Mouse (Mus musculus) bone marrow, adult 2 months (tissue): Measurements from ENCODE around the gene Nog. TPM values are rescaled to one million over a fixed set of nuclear protein-coding genes. Genes with fewer than 3 reads are reported as not detected.

Experiments
- H3K27ac ChIP-seq: fragments of 200-500 bp; 2 replicates; pipeline ENCODE4 v1.5.1; 2012; ENCODE audit warnings: low read depth, mild to moderate bottlenecking, control low read depth, inconsistent platforms, low read length; ENCODE audit not compliant: control insufficient read depth, poor library complexity, insufficient read depth
- H3K4me1 ChIP-seq: fragments of 200-500 bp; 2 replicates; pipeline ENCODE4 v1.6.1; 2011; ENCODE audit warnings: low read length; ENCODE audit not compliant: control insufficient read depth, insufficient read depth
- H3K4me3 ChIP-seq: fragments of 200-500 bp; replicated peaks from 2 replicates; pipeline ENCODE3; 2011; ENCODE audit warnings: mild to moderate bottlenecking, low read depth, low read length, control low read depth; ENCODE audit not compliant: control insufficient read depth
- CTCF ChIP-seq: fragments of 200-500 bp; IDR thresholded peaks from 2 replicates; pipeline ENCODE4 v1.5.1; 2011; ENCODE audit warnings: low read length, control low read depth; ENCODE audit not compliant: control insufficient read depth, insufficient read depth
- POLR2A ChIP-seq: fragments of 200-500 bp; IDR thresholded peaks from 2 replicates; pipeline ENCODE4 v1.6.1; 2011; ENCODE audit warnings: low read depth, mild to moderate bottlenecking, control low read depth, low read length, borderline replicate concordance; ENCODE audit not compliant: control insufficient read depth
- WGBS: fragments of 180-500 bp; shearing (Covaris S2); methylation state at CpG from one replicate; pipeline ENCODE4 v1.1.7; 2018; 5-methylcytosine and 5-hydroxymethylcytosine counted together
- polyA plus RNA-seq: library from polyadenylated mRNA; stranded (reverse); fragments of >200 nt; gene quantifications from 2 replicates; pipeline ENCODE4 v1.2.4, GENCODE M21; 2011; ENCODE audit warnings: low replicate concordance; ENCODE audit not compliant: missing spikeins, insufficient read depth, insufficient read length

Gene Nog
- polyA plus RNA-seq: not detected in 2 replicates

DNA sequence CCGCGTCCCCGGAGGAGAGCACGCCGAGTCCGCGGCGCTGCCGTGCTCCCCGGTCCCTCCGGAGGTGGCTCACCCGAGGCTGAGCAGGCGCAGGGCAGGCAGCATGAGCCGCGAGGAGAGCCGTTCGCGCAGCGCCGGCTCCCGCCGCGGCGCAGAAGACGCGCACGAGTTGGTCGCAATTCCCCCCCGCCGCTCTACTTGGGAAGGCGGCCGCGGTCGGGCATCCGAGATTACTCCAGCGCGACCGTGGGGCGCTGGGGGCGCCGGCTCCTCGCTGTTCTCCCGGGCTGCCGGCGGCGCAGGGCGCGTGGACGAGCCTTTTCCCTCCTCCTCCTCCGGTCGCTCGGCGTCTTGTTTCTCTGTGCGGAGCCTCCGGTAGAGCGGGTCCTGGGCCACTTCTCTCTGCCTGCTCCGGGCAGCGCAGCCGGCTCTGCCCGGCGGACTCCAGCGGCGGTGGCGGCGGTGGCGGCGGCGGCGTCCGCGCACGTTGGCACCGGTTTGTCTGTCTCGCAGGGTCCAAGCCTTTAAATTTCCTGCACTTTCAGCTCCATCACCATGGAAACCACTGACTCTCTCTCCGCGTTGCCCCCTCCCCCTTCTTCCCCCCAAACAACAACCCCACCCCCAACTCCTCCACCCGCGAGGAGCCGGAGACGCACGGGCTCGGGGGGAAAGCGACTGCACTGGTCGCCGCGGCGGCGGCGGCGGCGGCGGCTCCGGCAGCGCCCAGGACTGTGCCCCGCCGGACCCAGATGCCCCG, at the start of gene Nog:
Gene Nog (minus strand): TSS at position 277 of the 760 bp plus-strand sequence.
- no peak within 1 kb of the TSS for H3K4me3 ChIP-seq
- H3K27ac ChIP-seq: no peak within 1 kb of the TSS; the same call in 1 of the 2 replicates
- no peak for TF ChIP-seq POLR2A
- no peak for TF ChIP-seq CTCF
- no peaks in the 10 kb centered on the region; the same call in 1 of the 2 replicates for H3K4me1 ChIP-seq
- under 1% methylated on average over 92 of the region's 97 CpGs for WGBS

DNA sequence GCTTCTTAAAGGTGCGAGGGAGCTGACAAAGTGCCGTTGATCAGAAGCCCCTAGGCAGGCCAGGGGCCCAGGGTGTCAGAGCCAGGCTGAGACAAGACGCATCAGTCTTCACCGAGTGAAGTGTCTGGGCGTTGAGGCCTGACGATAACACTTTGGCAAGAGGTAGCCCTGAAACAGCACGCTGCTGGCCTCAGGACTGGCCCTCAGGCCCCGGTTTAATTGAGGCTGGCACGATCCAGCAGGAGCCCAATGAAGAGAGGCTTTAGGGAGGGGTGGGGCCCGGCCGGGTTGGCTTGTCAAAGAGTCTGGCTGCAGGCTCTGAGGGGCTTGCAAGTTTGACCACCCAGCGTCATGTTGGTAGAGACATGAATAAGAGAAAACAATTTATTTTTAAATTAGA, 38.1 kb upstream of the Nog start:
- H3K4me3 ChIP-seq: no peak overlapping the region

DNA sequence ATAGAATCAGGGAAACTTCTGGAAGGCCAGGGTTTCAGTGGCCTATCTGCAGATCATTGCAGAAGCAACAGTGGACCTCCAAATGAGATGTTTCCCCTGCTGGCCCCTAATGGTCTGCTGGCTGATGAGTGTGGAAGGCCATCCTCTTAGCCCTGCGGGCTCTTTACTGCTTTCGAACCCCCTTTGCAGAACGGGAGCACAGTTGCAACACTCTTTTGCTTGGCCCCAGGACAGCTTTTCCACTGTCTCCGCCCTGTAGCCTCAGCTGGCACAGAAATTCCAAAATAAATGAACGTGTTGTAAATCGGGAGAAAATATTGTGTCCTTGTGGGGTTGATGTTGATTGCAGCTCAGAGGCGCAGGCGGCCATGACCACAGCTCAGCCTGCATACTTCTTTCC, 37.7 kb upstream of the Nog start:
- TF ChIP-seq POLR2A (no peak), CTCF (no peak)
- no peak overlapping the region for H3K4me3 ChIP-seq
- no peaks in the 10 kb centered on the region for H3K4me1 ChIP-seq
- H3K27ac ChIP-seq: no peak overlapping the region
- WGBS: 83% methylated on average over 8 of the region's 8 CpGs

More for the DNA sequence above, 38.1 kb upstream of the Nog start:
- 60% methylated on average over 12 of the region's 12 CpGs for WGBS
- TF ChIP-seq POLR2A (no peak), CTCF (no peak)
- H3K4me1 ChIP-seq: no peaks in the 10 kb centered on the region
- no peak overlapping the region for H3K27ac ChIP-seq

- Histone ChIP-seq H3K4me1 (no peaks in the 10 kb centered on the region), H3K4me3 (no peak overlapping the region), H3K27ac (no peak overlapping the region)
- TF ChIP-seq POLR2A (no peak), CTCF (no peak)
These were observed 35.8 kb upstream of the Nog start for GRCm38 (mm10) chr11:89337910-89338309.

- no peak for TF ChIP-seq POLR2A
- no peak for TF ChIP-seq CTCF
- H3K4me3 ChIP-seq: no peak overlapping the region
- H3K4me1 ChIP-seq: no peaks in the 10 kb centered on the region
- 19% methylated on average over 11 of the region's 11 CpGs for WGBS
- no peak overlapping the region for H3K27ac ChIP-seq
These were observed 25.2 kb upstream of the Nog start for GRCm38 (mm10) chr11:89327089-89327881.

GRCm38 (mm10) chr11:89321775-89322174, 19.6 kb upstream of the Nog start:
- no peak overlapping the region for H3K4me3 ChIP-seq
- 65% methylated on average over 2 of the region's 2 CpGs for WGBS
- no peak overlapping the region for H3K27ac ChIP-seq
- no peaks in the 10 kb centered on the region for H3K4me1 ChIP-seq
- TF ChIP-seq POLR2A (no peak), CTCF (no peak)

- 70% methylated on average over 6 of the region's 6 CpGs for WGBS
- TF ChIP-seq CTCF: no peak
- TF ChIP-seq POLR2A: no peak
- Histone ChIP-seq H3K4me1 (no peaks in the 10 kb centered on the region), H3K4me3 (no peak overlapping the region), H3K27ac (no peak overlapping the region)
These were observed 17.5 kb upstream of the Nog start for GRCm38 (mm10) chr11:89319675-89320074.

GRCm38 (mm10) chr11:89318324-89318723, 16.2 kb upstream of the Nog start:
- TF ChIP-seq POLR2A: no peak
- no peak for TF ChIP-seq CTCF
- no peak overlapping the region for H3K4me3 ChIP-seq
- no peaks in the 10 kb centered on the region for H3K4me1 ChIP-seq
- no peak overlapping the region for H3K27ac ChIP-seq
- 31% methylated on average over 8 of the region's 8 CpGs for WGBS
